Mouse (Mus musculus): ENCODE results near the gene Anks1b. TPM values are rescaled to one million over a fixed set of nuclear protein-coding genes. Genes with fewer than 3 reads are reported as not detected.

Anks1b gene
- polyA plus RNA-seq, 1 experiment from 2014 or later: 17.3 TPM

DNA sequence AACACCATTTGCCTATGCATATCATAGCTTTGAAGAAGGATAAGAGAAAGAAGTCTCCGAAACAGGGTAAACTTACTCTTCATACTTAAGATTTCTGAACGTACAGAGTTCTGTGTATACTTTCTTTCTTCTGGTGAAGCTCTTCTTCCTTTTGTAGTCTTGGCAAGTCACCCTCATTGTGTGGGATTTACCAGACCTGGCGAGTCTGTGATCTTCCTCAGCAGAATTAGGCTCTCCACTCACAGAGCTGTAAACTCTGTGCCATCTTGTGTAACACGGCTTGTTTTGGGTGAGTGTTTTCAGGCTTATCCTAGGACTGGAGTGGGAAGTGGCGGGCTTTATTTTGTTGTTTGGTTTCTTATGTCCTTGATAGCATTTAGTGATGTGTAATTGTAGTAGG lies 120.9 kb downstream of the Anks1b start:
- H3K9ac ChIP-seq (ENCODE audit: low read length): no peak overlapping the region
- ATAC-seq (replicated peaks; ENCODE audit: low FRiP score): no peak
- H3K27ac ChIP-seq (ENCODE audit: low read depth, low read length): no peak overlapping the region
- WGBS: 87% methylated on average over 5 of the region's 5 CpGs
- H3K36me3 ChIP-seq (ENCODE audit: control insufficient read depth, insufficient read depth, low read length): no peaks in the 10 kb centered on the region
- H3K4me2 ChIP-seq (ENCODE audit: low read depth, low read length, severe bottlenecking): no peak overlapping the region
- H3K4me1 ChIP-seq (replicated peaks; ENCODE audit: control insufficient read depth, insufficient read depth, low read length): no peaks in the 10 kb centered on the region
- H3K27me3 ChIP-seq (ENCODE audit: control insufficient read depth, insufficient read depth, low read length): no peaks in the 10 kb centered on the region
- no peaks in the 10 kb centered on the region for H3K9me3 ChIP-seq (ENCODE audit: control insufficient read depth, low read length)
- no peak for DNase-seq (ENCODE audit: low spot score)
- no peak overlapping the region for H3K4me3 ChIP-seq (ENCODE audit: low read depth, low read length)

DNA sequence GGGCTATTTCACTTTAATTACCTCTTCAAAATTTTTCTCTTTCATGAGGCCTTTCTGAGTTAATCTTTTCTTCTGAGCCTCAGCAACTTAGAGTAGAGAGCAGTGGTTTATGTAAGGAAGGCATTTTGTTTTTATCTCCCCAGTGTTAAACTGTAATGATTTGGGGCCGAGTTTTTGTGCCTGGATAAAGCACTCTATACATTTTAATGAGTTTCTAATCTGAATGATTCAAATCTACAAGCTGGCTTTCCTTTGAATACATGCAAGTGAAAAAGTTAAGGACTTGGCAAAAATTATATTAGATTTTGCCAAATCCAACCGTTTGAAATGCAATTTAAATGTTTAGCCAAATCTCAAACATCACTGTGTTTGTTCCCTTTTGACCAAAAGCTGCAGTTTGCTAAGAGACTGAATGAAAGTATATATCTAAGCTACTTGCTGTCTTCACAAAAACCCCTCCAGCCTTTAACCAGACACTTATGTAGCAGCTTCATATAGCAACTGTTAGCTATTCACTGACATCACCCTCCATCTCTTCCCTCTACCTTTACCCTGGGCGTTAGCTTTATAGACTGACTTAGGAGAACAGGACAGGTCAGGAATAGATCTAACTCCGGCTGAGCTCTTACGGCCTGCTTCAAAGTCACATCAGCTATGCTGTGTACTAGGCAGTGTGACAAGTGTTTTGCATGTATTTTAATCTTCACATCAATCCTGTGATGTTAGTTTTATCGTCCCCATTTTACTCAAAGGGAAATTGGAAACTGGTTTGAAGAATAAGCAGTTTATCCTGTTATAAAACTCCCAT lies 122.5 kb downstream of the Anks1b start:
- ATAC-seq (replicated peaks; ENCODE audit: low FRiP score): no peak
- Histone ChIP-seq H3K9ac (ENCODE audit: low read length) (no peak overlapping the region), H3K4me3 (ENCODE audit: low read depth, low read length) (no peak overlapping the region), H3K4me2 (ENCODE audit: low read depth, low read length, severe bottlenecking) (no peak overlapping the region), H3K36me3 (ENCODE audit: control insufficient read depth, insufficient read depth, low read length) (no peaks in the 10 kb centered on the region), H3K9me3 (ENCODE audit: control insufficient read depth, low read length) (no peaks in the 10 kb centered on the region), H3K27me3 (ENCODE audit: control insufficient read depth, insufficient read depth, low read length) (no peaks in the 10 kb centered on the region), H3K4me1 (replicated peaks; ENCODE audit: control insufficient read depth, insufficient read depth, low read length) (no peaks in the 10 kb centered on the region), H3K27ac (ENCODE audit: low read depth, low read length) (no peak overlapping the region)
- no peak for DNase-seq (ENCODE audit: low spot score)
- 68% methylated on average over 6 of the region's 6 CpGs for WGBS

DNA sequence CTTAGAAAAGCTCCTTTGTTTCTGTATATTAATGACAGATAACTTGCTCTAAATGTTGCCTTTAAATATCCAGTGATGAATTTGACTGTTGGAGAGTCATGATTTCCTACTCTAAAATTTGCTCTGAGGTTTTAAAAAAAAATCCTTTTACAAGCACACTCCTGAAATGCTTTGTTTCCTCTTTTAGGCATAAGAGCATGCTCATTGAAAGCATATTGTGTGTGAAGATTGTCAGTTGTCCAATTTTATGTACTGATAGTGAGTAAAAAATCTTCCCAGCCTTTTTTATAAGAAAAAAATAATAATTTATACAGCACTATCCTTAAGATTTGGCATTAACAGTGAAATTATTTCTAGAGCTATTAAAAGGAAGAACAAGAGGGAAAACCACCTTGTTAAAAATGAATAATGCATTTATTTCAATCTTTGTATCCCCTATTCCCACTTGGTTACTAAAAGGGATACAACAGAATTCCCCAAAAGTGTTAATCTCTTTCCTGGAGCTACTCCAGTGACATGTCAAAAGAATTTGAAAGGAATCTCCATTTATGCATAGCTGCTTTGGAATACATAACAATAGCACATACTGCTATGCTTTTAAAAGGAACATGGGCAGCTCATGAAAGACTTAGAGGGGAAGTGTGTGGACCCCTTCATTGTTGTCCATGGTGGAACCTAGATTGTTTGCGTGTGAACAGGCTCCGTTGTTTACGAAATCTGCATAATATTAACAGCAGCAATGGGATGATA lies 130.8 kb downstream of the Anks1b start:
- no peak for DNase-seq (ENCODE audit: low spot score)
- Histone ChIP-seq H3K27me3 (ENCODE audit: control insufficient read depth, insufficient read depth, low read length) (no peaks in the 10 kb centered on the region), H3K4me3 (ENCODE audit: low read depth, low read length) (no peak overlapping the region), H3K9me3 (ENCODE audit: control insufficient read depth, low read length) (no peaks in the 10 kb centered on the region), H3K4me2 (ENCODE audit: low read depth, low read length, severe bottlenecking) (no peak overlapping the region), H3K9ac (ENCODE audit: low read length) (no peak overlapping the region), H3K4me1 (replicated peaks; ENCODE audit: control insufficient read depth, insufficient read depth, low read length) (no peaks in the 10 kb centered on the region), H3K36me3 (ENCODE audit: control insufficient read depth, insufficient read depth, low read length) (no peaks in the 10 kb centered on the region), H3K27ac (ENCODE audit: low read depth, low read length) (no peak overlapping the region)
- WGBS: 64% methylated on average over 3 of the region's 3 CpGs
- ATAC-seq (replicated peaks; ENCODE audit: low FRiP score): no peak

DNA sequence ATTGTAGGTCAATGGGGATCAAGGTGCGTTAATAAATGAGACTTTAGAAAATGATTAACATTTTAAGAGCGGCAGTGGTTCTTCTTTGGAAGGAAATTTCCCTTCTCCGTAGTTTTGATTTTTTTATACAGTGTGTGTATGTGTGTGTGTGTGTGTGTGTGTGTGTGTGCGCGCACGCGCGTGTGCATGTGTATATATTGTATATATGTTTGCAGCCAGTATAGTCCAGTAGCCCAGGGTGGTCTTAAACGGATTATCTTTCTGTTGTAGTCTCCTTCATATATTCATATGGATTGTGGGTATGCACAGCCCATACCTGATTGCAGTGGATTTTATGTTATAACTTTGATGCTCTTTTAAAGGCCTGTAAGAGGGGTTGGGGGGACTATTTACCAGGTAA lies 131.6 kb downstream of the Anks1b start:
- WGBS: 87% methylated on average over 9 of the region's 9 CpGs
- H3K4me1 ChIP-seq (replicated peaks; ENCODE audit: control insufficient read depth, insufficient read depth, low read length): no peaks in the 10 kb centered on the region
- H3K9me3 ChIP-seq (ENCODE audit: control insufficient read depth, low read length): no peaks in the 10 kb centered on the region
- H3K4me3 ChIP-seq (ENCODE audit: low read depth, low read length): no peak overlapping the region
- H3K4me2 ChIP-seq (ENCODE audit: low read depth, low read length, severe bottlenecking): no peak overlapping the region
- H3K27ac ChIP-seq (ENCODE audit: low read depth, low read length): no peak overlapping the region
- no peak overlapping the region for H3K9ac ChIP-seq (ENCODE audit: low read length)
- ATAC-seq (replicated peaks; ENCODE audit: low FRiP score): no peak
- no peaks in the 10 kb centered on the region for H3K36me3 ChIP-seq (ENCODE audit: control insufficient read depth, insufficient read depth, low read length)
- no peak for DNase-seq (ENCODE audit: low spot score)
- H3K27me3 ChIP-seq (ENCODE audit: control insufficient read depth, insufficient read depth, low read length): no peaks in the 10 kb centered on the region

DNA sequence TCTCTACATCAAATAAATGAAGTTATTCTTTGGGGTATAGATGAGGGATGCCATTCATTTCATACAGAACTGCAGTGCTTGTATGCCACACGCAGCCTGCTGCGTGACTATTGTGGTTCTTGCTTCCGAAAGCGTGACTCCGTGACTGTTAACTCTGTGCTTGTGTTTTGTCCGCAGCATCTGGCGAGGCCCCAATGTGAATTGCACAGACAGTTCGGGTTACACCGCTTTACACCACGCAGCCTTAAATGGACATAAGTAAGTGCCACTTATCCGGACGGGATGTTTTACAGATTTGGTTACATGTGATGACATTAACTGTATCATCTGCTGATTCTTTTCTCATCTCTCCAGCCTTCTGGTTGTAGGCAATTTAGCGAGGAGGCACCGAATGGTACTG lies 159.7 kb downstream of the Anks1b start:
- ATAC-seq (replicated peaks; ENCODE audit: low FRiP score) (no peak), DNase-seq (ENCODE audit: low spot score) (no peak)
- 88% methylated on average over 14 of the region's 14 CpGs for WGBS

DNA sequence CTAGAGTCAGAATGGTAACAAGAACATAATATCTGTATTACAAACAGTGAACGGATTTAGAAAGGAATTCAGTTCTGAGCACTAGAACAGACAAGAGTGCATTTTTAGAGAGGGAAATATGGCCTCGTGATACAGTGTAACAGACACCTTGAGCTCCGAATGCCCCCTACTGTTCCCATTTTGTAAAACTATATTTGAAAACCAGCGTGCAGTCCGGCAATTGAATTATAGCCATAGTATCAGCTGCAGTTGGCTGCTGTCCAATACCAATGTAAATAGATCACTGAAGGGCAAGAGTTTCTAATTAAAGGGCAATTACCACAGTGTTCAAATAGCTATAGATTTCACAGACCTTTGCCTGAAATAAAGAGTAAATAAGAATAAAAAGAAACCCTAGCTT lies 170.0 kb downstream of the Anks1b start:
- no peak for DNase-seq (ENCODE audit: low spot score)
- Histone ChIP-seq H3K4me2 (ENCODE audit: low read depth, low read length, severe bottlenecking) (no peak overlapping the region), H3K27ac (ENCODE audit: low read depth, low read length) (no peak overlapping the region), H3K4me3 (ENCODE audit: low read depth, low read length) (no peak overlapping the region), H3K36me3 (ENCODE audit: control insufficient read depth, insufficient read depth, low read length) (no peaks in the 10 kb centered on the region), H3K27me3 (ENCODE audit: control insufficient read depth, insufficient read depth, low read length) (no peaks in the 10 kb centered on the region), H3K4me1 (replicated peaks; ENCODE audit: control insufficient read depth, insufficient read depth, low read length) (no peaks in the 10 kb centered on the region), H3K9ac (ENCODE audit: low read length) (no peak overlapping the region), H3K9me3 (ENCODE audit: control insufficient read depth, low read length) (no peaks in the 10 kb centered on the region)
- WGBS: 47% methylated on average over 5 of the region's 5 CpGs
- ATAC-seq (replicated peaks; ENCODE audit: low FRiP score): peak; percentile 36; the same call in 1 of the 2 replicates

More for the DNA sequence above, 159.7 kb downstream of the Anks1b start:
- Histone ChIP-seq H3K27me3 (ENCODE audit: control insufficient read depth, insufficient read depth, low read length) (no peaks in the 10 kb centered on the region), H3K4me2 (ENCODE audit: low read depth, low read length, severe bottlenecking) (no peak overlapping the region), H3K36me3 (ENCODE audit: control insufficient read depth, insufficient read depth, low read length) (no peaks in the 10 kb centered on the region), H3K27ac (ENCODE audit: low read depth, low read length) (no peak overlapping the region), H3K9ac (ENCODE audit: low read length) (no peak overlapping the region), H3K4me1 (replicated peaks; ENCODE audit: control insufficient read depth, insufficient read depth, low read length) (no peaks in the 10 kb centered on the region), H3K4me3 (ENCODE audit: low read depth, low read length) (no peak overlapping the region), H3K9me3 (ENCODE audit: control insufficient read depth, low read length) (no peaks in the 10 kb centered on the region)

DNA sequence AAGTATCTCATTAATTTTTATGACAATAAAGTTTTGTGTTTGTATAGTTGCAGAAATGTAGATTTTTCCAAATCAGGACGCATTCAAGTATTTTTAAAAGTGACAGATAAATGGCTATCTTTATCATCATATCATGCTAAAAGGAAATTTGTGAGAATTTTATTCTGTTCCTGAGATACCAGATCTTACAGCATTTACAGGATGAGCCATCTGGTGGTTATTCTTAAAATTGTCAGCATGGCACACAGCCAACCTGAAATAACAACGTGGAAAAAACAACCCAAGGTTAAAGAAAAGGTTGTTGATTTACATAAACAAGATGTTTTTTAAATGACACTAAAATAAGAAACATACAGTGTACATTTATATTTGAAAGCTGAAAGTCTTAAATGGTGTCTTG lies 170.5 kb downstream of the Anks1b start:
- Histone ChIP-seq H3K9ac (ENCODE audit: low read length) (no peak overlapping the region), H3K4me2 (ENCODE audit: low read depth, low read length, severe bottlenecking) (no peak overlapping the region), H3K4me1 (replicated peaks; ENCODE audit: control insufficient read depth, insufficient read depth, low read length) (no peaks in the 10 kb centered on the region), H3K27me3 (ENCODE audit: control insufficient read depth, insufficient read depth, low read length) (no peaks in the 10 kb centered on the region), H3K36me3 (ENCODE audit: control insufficient read depth, insufficient read depth, low read length) (no peaks in the 10 kb centered on the region), H3K9me3 (ENCODE audit: control insufficient read depth, low read length) (no peaks in the 10 kb centered on the region), H3K4me3 (ENCODE audit: low read depth, low read length) (no peak overlapping the region), H3K27ac (ENCODE audit: low read depth, low read length) (no peak overlapping the region)
- no peak for ATAC-seq (replicated peaks; ENCODE audit: low FRiP score)
- WGBS: 69% methylated on average over 2 of the region's 2 CpGs
- no peak for DNase-seq (ENCODE audit: low spot score)

DNA sequence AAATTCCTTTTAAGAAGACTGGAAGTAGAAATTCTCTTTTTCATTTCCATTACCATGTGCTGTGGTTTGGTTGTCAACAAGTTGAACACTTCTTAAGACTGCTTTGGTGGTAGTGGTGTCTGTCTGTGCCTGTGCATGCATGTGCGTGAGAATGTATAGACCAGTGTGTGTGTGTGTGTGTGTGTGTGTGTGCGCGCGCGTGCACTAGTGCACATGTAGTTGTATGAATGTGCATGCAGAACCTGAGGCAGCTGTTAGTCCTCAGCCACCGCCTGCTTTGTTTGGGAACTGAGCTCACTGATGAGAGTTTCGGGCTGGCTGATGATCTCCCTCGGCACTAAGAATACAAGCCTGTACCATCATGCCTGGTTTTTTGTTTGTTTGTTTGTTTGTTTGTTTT lies 170.9 kb downstream of the Anks1b start:
- H3K27ac ChIP-seq (ENCODE audit: low read depth, low read length): no peak overlapping the region
- DNase-seq (ENCODE audit: low spot score): no peak
- ATAC-seq (replicated peaks; ENCODE audit: low FRiP score): no peak
- H3K4me3 ChIP-seq (ENCODE audit: low read depth, low read length): no peak overlapping the region
- H3K4me2 ChIP-seq (ENCODE audit: low read depth, low read length, severe bottlenecking): no peak overlapping the region
- WGBS: 87% methylated on average over 8 of the region's 8 CpGs
- H3K9me3 ChIP-seq (ENCODE audit: control insufficient read depth, low read length): no peaks in the 10 kb centered on the region
- H3K4me1 ChIP-seq (replicated peaks; ENCODE audit: control insufficient read depth, insufficient read depth, low read length): no peaks in the 10 kb centered on the region
- H3K27me3 ChIP-seq (ENCODE audit: control insufficient read depth, insufficient read depth, low read length): no peaks in the 10 kb centered on the region
- H3K36me3 ChIP-seq (ENCODE audit: control insufficient read depth, insufficient read depth, low read length): no peaks in the 10 kb centered on the region
- H3K9ac ChIP-seq (ENCODE audit: low read length): no peak overlapping the region
